Mouse (Mus musculus) MEL (cell line): Measurements from ENCODE around the gene Me1.

Experiments used
- CTCF ChIP-seq, 3 experiments: IDR thresholded peaks in 2 of 3; conservative IDR thresholded peaks in 1 of 3; 2 replicates each; pipeline ENCODE4 v1.5.1; 2011 to 2012; ENCODE audit warnings: low read length in 3 of 3, low read depth in 2 of 3, mild to moderate bottlenecking in 2 of 3, improper control_type of control experiment in 1 of 3, inconsistent platforms in 1 of 3, mixed read lengths in 1 of 3, moderate library complexity in 1 of 3; ENCODE audit not compliant: control insufficient read depth in 1 of 3, insufficient read depth in 1 of 3, poor library complexity in 1 of 3, severe bottlenecking in 1 of 3
- EP300 ChIP-seq, 2 experiments: IDR thresholded peaks; 2 replicates each; pipeline ENCODE4 v1.6.1; 2011; ENCODE audit warnings: improper control_type of control experiment in 2 of 2, low read length in 2 of 2, low read depth in 1 of 2, mild to moderate bottlenecking in 1 of 2
- GABPA ChIP-seq: IDR thresholded peaks from 2 replicates; pipeline ENCODE4 v1.6.1; 2012; ENCODE audit warnings: low read depth, mild to moderate bottlenecking, inconsistent platforms, low read length, improper control_type of control experiment, moderate library complexity
- NELFE ChIP-seq: IDR thresholded peaks from 2 replicates; pipeline ENCODE4 v1.6.1; 2011; ENCODE audit warnings: low read depth, low read length, improper control_type of control experiment

- TF ChIP-seq GABPA (no peak), CTCF (IDR thresholded peaks at IDR 0.05 in 2 of 3, conservative IDR thresholded peaks at IDR 0.05 in 1 of 3; ENCODE audit: control insufficient read depth in 1 of 3, insufficient read depth in 1 of 3, low read depth in 2 of 3, low read length in 3 of 3, poor library complexity in 1 of 3, severe bottlenecking in 1 of 3) (no peak), EP300 (IDR thresholded peaks at IDR 0.05; ENCODE audit: low read depth in 1 of 2, low read length in 2 of 2) (no peak), NELFE (no peak)
Measured at GRCm38 (mm10) chr9:86534071-86534470, 161.7 kb downstream of the Me1 start.
